Mouse (Mus musculus) embryonic facial prominence, embryonic 10.5 days (tissue): ENCODE data around the gene Ugt2b5. TPM values are rescaled to one million over a fixed set of nuclear protein-coding genes. Genes with fewer than 3 reads are reported as not detected.
"Not testable (repeated sequence)": the region's sequence is repeated elsewhere in the genome, so short reads cannot be mapped to it uniquely, and the experiment has no call there.

Source experiments
- DNase-seq: peaks from one replicate; pipeline ENCODE4 v3.0.0-alpha.2; 2017; ENCODE audit warnings: low spot score
- H3K27ac ChIP-seq: fragments of 300-500 bp; sonication (generic); replicated peaks from 2 replicates; pipeline ENCODE4 v1.5.1; 2016; ENCODE audit warnings: mild to moderate bottlenecking
- H3K27me3 ChIP-seq: fragments of 300-500 bp; sonication (generic); replicated peaks from 2 replicates; pipeline ENCODE4 v1.6.1; 2016; ENCODE audit warnings: low read depth, mild to moderate bottlenecking; ENCODE audit not compliant: poor library complexity, severe bottlenecking
- H3K36me3 ChIP-seq: fragments of 300-500 bp; sonication (generic); replicated peaks from 2 replicates; pipeline ENCODE4 v1.6.1; 2016; ENCODE audit warnings: mild to moderate bottlenecking, moderate library complexity
- H3K4me1 ChIP-seq: fragments of 300-500 bp; sonication (generic); 2 replicates; pipeline ENCODE4 v1.6.1; 2016
- H3K4me3 ChIP-seq: fragments of 300-500 bp; sonication (generic); 2 replicates; pipeline ENCODE4 v1.5.1; 2016; ENCODE audit warnings: mild to moderate bottlenecking, moderate library complexity
- H3K9me3 ChIP-seq: fragments of 300-500 bp; sonication (generic); 2 replicates; pipeline ENCODE4 v1.6.1; 2016; ENCODE audit warnings: mild to moderate bottlenecking
- WGBS: fragments of 180-500 bp; shearing (Covaris S2); methylation state at CpG from one replicate; pipeline ENCODE4 v1.1.7; 2016; 5-methylcytosine and 5-hydroxymethylcytosine counted together
- polyA plus RNA-seq: library from polyadenylated mRNA; unstranded; fragments of >200 nt; fragmentation: Nextera tagmentation; extraction: Ambion mirVana; gene quantifications from 2 replicates; pipeline ENCODE4 v1.2.1, GENCODE M21; 2016

The Ugt2b5 gene
- polyA plus RNA-seq = not detected in 2 replicates

GRCm38 (mm10) chr5:87140196-87140595, at the start of gene Ugt2b5:
Ugt2b5 (minus strand) TSS chr5:87140318.
- not testable (repeated sequence) for H3K9me3 ChIP-seq, H3K27ac ChIP-seq, H3K36me3 ChIP-seq, H3K4me3 ChIP-seq, H3K27me3 ChIP-seq, H3K4me1 ChIP-seq, DNase-seq
- WGBS = 83% methylated on average over 2 of the region's 2 CpGs

DNA sequence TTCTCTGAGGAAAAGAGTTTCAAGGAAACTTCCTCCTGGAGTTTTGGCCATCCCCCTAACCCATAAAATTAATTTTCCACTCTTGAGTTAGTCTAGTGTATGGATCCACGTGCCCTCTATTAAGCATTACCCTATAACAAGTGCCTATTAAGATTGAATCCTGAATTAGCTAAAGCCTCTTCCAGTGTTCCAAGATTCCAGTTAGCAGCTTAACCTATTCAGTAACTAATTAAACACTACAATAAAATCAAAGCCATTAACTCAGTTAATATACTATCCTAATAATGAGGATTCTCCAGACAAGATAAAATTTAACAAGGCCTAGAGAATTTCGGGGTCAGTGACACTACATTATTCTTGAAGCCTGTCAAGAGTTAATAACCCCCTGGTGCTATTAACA, 35.7 kb upstream of the Ugt2b5 start:
- H3K27me3 ChIP-seq, H3K4me3 ChIP-seq, H3K9me3 ChIP-seq, H3K27ac ChIP-seq, DNase-seq, H3K4me1 ChIP-seq, H3K36me3 ChIP-seq: not testable (repeated sequence)
- WGBS = 73% methylated on average over 2 of the region's 2 CpGs

DNA sequence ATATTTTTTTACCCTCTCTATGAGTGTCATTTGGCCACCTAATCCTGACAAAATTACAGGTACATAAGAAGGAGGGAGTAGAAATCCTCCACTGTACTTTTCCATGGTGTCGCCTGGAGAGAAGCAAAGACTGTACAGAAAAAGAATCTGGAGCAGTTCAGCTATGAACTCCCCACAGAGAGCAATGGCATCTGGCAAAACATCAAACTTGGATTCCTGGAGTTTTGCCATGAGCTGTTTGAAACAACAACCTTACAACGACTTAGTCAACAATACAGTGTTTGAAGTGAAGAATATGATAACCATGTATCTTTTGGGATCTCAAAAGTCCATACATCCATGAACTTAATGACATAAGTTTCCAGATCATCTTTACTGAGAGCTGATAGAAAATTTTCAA, 34.6 kb upstream of the Ugt2b5 start:
- Histone ChIP-seq H3K4me3 (no peak overlapping the region), H3K9me3 (no peaks in the 10 kb centered on the region), H3K36me3 (no peaks in the 10 kb centered on the region), H3K27me3 (no peaks in the 10 kb centered on the region), H3K27ac (no peak overlapping the region), H3K4me1 (no peaks in the 10 kb centered on the region)
- no peak for DNase-seq
- WGBS = 83% methylated on average over 2 of the region's 2 CpGs

DNA sequence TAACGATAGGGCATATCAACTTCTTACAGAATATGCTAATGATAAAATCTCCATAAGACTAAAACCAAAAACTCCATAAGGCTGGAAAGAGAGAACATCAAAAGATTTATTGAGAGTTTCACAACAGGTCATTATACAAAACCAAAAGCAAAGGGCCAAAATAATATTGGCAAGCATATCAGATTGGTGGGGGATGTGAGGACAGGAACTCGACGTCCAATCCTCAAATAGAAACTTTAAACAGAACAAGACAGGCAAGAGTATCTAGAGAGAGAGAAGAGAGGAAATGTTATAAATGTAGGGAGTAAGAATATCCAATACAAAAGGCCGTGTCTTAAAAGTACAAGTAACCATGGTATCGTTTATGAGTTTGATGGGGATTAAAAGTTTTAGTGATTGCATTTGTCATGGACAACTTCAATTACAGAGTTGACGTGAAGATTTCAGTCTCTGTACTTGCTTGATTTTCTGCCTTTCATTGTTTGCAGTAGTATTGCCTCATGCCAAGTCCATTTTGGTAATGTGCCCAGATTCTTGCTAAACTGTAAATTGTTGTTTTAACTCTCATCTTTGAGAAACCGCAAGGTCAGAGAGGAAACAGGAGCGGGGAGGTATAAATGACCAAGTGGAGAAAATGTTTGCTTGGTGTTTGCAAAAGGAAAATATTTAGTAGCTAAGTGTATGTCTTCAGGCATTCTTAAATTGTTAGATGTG, 7.8 kb upstream of the Ugt2b5 start:
- no peaks in the 10 kb centered on the region for H3K36me3 ChIP-seq
- no peak for DNase-seq
- WGBS = 89% methylated on average over 8 of the region's 8 CpGs
- H3K9me3 ChIP-seq = no peaks in the 10 kb centered on the region
- H3K27ac ChIP-seq = no peak overlapping the region
- H3K4me3 ChIP-seq = no peak overlapping the region
- H3K4me1 ChIP-seq = no peaks in the 10 kb centered on the region
- no peaks in the 10 kb centered on the region for H3K27me3 ChIP-seq

DNA sequence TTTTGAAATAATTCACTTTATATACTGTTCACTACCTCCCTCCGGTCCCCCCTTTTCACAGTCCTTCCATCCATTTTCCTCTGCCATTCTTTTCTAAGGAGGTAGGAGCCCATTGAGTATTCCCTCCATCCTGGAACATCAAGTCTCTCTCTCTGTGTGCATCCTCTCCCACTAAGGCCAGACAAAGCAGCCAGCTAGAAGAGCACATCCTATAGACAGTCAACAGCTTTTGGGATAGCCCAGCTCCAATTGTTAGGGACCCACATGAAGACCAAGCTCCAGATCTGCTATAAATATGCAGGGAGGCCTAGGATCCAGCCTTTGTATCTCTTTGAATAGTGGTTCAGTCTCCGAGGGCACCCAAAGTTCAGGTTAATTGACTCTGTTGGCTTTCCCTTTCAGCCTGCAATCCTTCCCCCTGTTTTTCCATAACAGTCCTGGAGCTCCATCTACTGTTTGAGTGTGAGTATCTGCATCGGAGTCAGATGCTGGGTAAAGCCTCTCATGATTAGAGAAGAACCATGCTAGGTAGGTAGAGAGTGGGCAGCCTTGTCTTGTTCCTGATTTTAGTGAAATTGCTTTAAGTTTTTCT, 2.8 kb upstream of the Ugt2b5 start:
- WGBS = 41% methylated on average over 3 of the region's 3 CpGs
- DNase-seq = peak; percentile 29
- Histone ChIP-seq H3K27me3 (no peaks in the 10 kb centered on the region), H3K4me3 (no peak overlapping the region), H3K9me3 (no peaks in the 10 kb centered on the region), H3K27ac (no peak overlapping the region), H3K36me3 (no peaks in the 10 kb centered on the region), H3K4me1 (no peaks in the 10 kb centered on the region)

GRCm38 (mm10) chr5:87103697-87104096, 36.4 kb downstream of the Ugt2b5 start:
- DNase-seq, H3K27me3 ChIP-seq, H3K4me3 ChIP-seq, H3K4me1 ChIP-seq, H3K27ac ChIP-seq, H3K9me3 ChIP-seq, H3K36me3 ChIP-seq: not testable (repeated sequence)
- 88% methylated on average over 1 of the region's 1 CpGs for WGBS

- no peak within 1 kb of the TSS for H3K4me3 ChIP-seq
- H3K27me3 ChIP-seq = no peaks in the 10 kb centered on the region
- H3K4me1 ChIP-seq = no peaks in the 10 kb centered on the region
- WGBS = 95% methylated on average over 1 of the region's 1 CpGs
- H3K9me3 ChIP-seq = no peaks in the 10 kb centered on the region
- no peak within 1 kb of the TSS for H3K27ac ChIP-seq
- no peak for DNase-seq
- H3K36me3 ChIP-seq = no peaks in the 10 kb centered on the region
Measured at GRCm38 (mm10) chr5:87092346-87093027, 47.6 kb downstream of the Ugt2b5 start, which contains the start of gene Ugt2b36. Ugt2b36 (minus strand) TSS chr5:87092555.

DNA sequence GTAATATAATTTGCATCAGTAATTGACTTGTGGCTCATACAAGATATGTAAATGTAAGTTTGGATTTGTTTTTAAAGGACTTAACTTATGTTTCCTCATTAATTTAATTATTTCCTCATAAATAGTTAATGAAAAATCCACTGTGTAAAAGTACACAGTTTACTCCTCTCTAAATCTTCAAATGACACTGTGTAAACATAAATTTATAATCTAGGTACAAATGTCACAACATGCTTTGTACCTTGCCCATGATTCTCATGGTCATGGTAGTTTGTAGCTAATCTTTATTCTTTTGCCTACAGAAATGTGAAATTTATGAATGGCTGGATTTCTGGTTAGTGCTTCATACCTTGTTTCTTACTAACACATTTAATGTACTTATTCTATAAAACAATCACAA, 49.0 kb downstream of the Ugt2b5 start:
- Histone ChIP-seq H3K4me3 (no peak overlapping the region), H3K27me3 (no peaks in the 10 kb centered on the region), H3K9me3 (no peaks in the 10 kb centered on the region), H3K27ac (no peak overlapping the region), H3K36me3 (no peaks in the 10 kb centered on the region), H3K4me1 (no peaks in the 10 kb centered on the region)
- DNase-seq = no peak

GRCm38 (mm10) chr5:87089264-87089663, 50.9 kb downstream of the Ugt2b5 start:
- H3K27me3 ChIP-seq = no peaks in the 10 kb centered on the region
- H3K4me3 ChIP-seq = no peak overlapping the region
- no peak overlapping the region for H3K27ac ChIP-seq
- no peaks in the 10 kb centered on the region for H3K9me3 ChIP-seq
- no peak for DNase-seq
- H3K4me1 ChIP-seq = no peaks in the 10 kb centered on the region
- H3K36me3 ChIP-seq = no peaks in the 10 kb centered on the region

DNA sequence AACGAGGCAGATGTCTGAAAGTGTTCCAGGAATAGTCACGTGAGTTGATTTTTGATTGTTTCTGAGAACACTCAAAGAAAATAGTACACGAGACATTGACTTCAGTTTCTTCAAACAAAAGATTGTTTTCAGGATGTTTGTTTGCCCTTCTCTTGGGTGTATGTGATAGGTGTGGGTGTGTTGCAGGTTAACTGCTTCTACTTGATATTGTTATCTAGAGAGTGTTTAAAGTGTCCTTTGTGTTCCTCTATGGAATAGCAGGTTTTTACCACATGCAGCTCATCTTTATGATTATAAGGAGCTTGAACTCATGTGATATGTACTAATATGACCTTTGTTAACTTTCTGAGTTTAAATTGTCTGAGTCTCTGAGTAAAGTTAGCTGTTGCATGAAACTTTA, 53.8 kb downstream of the Ugt2b5 start:
- WGBS = 86% methylated on average over 3 of the region's 3 CpGs
- H3K4me1 ChIP-seq = no peaks in the 10 kb centered on the region
- no peaks in the 10 kb centered on the region for H3K9me3 ChIP-seq
- no peaks in the 10 kb centered on the region for H3K27me3 ChIP-seq
- H3K4me3 ChIP-seq = no peak overlapping the region
- H3K36me3 ChIP-seq = no peaks in the 10 kb centered on the region
- no peak overlapping the region for H3K27ac ChIP-seq
- no peak for DNase-seq

Other genes with a start within 250 kb of the Ugt2b5 start
- 0.06 TPM in 1 of 2 replicates, not detected in the other for gene Ugt2b34, start 233.4 kb downstream of the Ugt2b5 start, polyA plus RNA-seq
- not detected in 2 replicates for gene Ugt2b1, start 213.8 kb downstream of the Ugt2b5 start, polyA plus RNA-seq
- not detected in 2 replicates for gene Ugt2b35, start 139.5 kb downstream of the Ugt2b5 start, polyA plus RNA-seq
- not detected in 2 replicates for gene Ugt2b36, start 47.8 kb downstream of the Ugt2b5 start, polyA plus RNA-seq
- not detected in 2 replicates for gene Ugt2b37, start 114.5 kb upstream of the Ugt2b5 start, polyA plus RNA-seq
- not detected in 2 replicates for gene Ugt2a3, start 196.9 kb upstream of the Ugt2b5 start, polyA plus RNA-seq